Mouse (Mus musculus) MEL (cell line): ENCODE measurements at regions not wholly inside any gene's neighbourhood (a gene's known extent, or its start where the extent isn't known, plus 50 kb on each side); places are given as distances from the start of the nearest gene placed in this dataset.

Experiments
- CHD2 ChIP-seq: IDR thresholded peaks from 2 replicates; pipeline ENCODE4 v1.6.1; 2011; ENCODE audit warnings: low read length, improper control_type of control experiment
- CTCF ChIP-seq, 3 experiments: IDR thresholded peaks in 2 of 3; conservative IDR thresholded peaks in 1 of 3; 2 replicates each; pipeline ENCODE4 v1.5.1; 2011 to 2012; ENCODE audit warnings: low read length in 3 of 3, low read depth in 2 of 3, mild to moderate bottlenecking in 2 of 3, improper control_type of control experiment in 1 of 3, inconsistent platforms in 1 of 3, mixed read lengths in 1 of 3, moderate library complexity in 1 of 3; ENCODE audit not compliant: control insufficient read depth in 1 of 3, insufficient read depth in 1 of 3, poor library complexity in 1 of 3, severe bottlenecking in 1 of 3
- EP300 ChIP-seq, 2 experiments: IDR thresholded peaks; 2 replicates each; pipeline ENCODE4 v1.6.1; 2011; ENCODE audit warnings: improper control_type of control experiment in 2 of 2, low read length in 2 of 2, low read depth in 1 of 2, mild to moderate bottlenecking in 1 of 2
- GATA1 ChIP-seq: IDR thresholded peaks from 2 replicates; pipeline ENCODE4 v1.6.1; 2011; ENCODE audit warnings: low read depth, low read length, improper control_type of control experiment
- HCFC1 ChIP-seq: IDR thresholded peaks from 2 replicates; pipeline ENCODE4 v1.6.1; 2012; ENCODE audit warnings: low read depth, mild to moderate bottlenecking, inconsistent platforms, low read length, improper control_type of control experiment, moderate library complexity
- NELFE ChIP-seq: IDR thresholded peaks from 2 replicates; pipeline ENCODE4 v1.6.1; 2011; ENCODE audit warnings: low read depth, low read length, improper control_type of control experiment
- POLR2A ChIP-seq, 2 experiments: IDR thresholded peaks; 2 replicates each; pipeline ENCODE4 v1.6.1; 2011 to 2012; ENCODE audit warnings: low read length in 2 of 2, mild to moderate bottlenecking in 2 of 2, control low read depth in 1 of 2, improper control_type of control experiment in 1 of 2, low read depth in 1 of 2, moderate library complexity in 1 of 2; ENCODE audit not compliant: control insufficient read depth in 1 of 2, insufficient read depth in 1 of 2, poor library complexity in 1 of 2
- SIN3A ChIP-seq: IDR thresholded peaks from 2 replicates; pipeline ENCODE4 v1.6.1; 2012; ENCODE audit warnings: low read length, improper control_type of control experiment, inconsistent platforms
- ZMIZ1 ChIP-seq: IDR thresholded peaks from 2 replicates; pipeline ENCODE4 v1.6.1; 2012; ENCODE audit warnings: low read depth, mild to moderate bottlenecking, inconsistent platforms, low read length, improper control_type of control experiment, moderate library complexity

- TF ChIP-seq CTCF (IDR thresholded peaks at IDR 0.05 in 2 of 3, conservative IDR thresholded peaks at IDR 0.05 in 1 of 3; ENCODE audit: control insufficient read depth in 1 of 3, insufficient read depth in 1 of 3, low read depth in 2 of 3, low read length in 3 of 3, poor library complexity in 1 of 3, severe bottlenecking in 1 of 3) (no peak), CHD2 (no peak), HCFC1 (no peak), EP300 (IDR thresholded peaks at IDR 0.05; ENCODE audit: low read depth in 1 of 2, low read length in 2 of 2) (peak in 1 of 2 experiments; percentile 12; a peak in 1 of 4 replicates), SIN3A (no peak), GATA1 (no peak), NELFE (no peak), ZMIZ1 (no peak), POLR2A (IDR thresholded peaks at IDR 0.05; ENCODE audit: control insufficient read depth in 1 of 2, insufficient read depth in 1 of 2, low read depth in 1 of 2, low read length in 2 of 2, poor library complexity in 1 of 2) (no peak)
These were observed 87.0 kb downstream of the Fam43a start for GRCm38 (mm10) chr16:30686536-30686935.
